22 mouse cellular contexts compared by ENCODE assay signal in the genomic region with DNA sequence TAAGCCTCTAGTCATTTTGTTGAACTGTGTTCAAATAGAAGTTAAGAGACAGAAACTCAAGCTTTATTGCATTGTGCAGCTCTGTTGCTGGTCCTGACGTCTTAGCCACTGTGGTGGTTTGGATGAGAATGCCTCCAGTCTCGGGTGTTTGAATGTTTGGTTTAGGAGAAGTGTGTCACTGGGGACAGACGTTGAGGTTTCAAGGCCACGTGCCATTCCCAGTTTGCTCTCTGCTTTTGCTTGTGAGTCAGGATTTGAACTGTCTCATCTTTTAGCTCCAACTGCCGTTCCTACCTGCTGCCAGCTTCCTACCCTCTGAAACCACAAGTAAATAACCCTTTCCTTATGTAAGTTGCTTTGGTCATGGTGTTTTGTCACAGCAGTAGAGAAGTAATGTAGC. TPM values are rescaled to one million over a fixed set of nuclear protein-coding genes. Genes with fewer than 3 reads are reported as not detected.
"Had no signal": no experiment of that assay in that cellular context is flagged by ENCODE, and none has a peak within 500 bp of the region (broad histone marks: within the 10 kb centered on the region; RNA-seq: fewer than 3 reads in every experiment).

No protein-coding gene starts in this region.

- H3K27ac ChIP-seq: kidney, postnatal 0 days; layer of hippocampus, adult 2 months; left cerebral cortex, adult 2 months; limb, embryonic 12.5 days; limb, embryonic 15.5 days; liver, embryonic 13.5 days; midbrain, embryonic 12.5 days; midbrain, embryonic 15.5 days; neural tube, embryonic 13.5 days had no signal

- ATAC-seq: midbrain, embryonic 15.5 days had no signal

- DNase-seq: kidney, adult 2 months; kidney, postnatal 25 days; layer of hippocampus, adult 9-11 months; layer of hippocampus, postnatal 36 days; left cerebral cortex, postnatal 4 days; liver, embryonic 13.5 days; lung, adult 2 months; lung, postnatal 14 days; lung, postnatal 4 days; thymus, adult 2 months; thymus, postnatal 14 days; thymus, postnatal 4 days had no signal

- H3K9ac ChIP-seq: limb, embryonic 12.5 days; limb, embryonic 15.5 days; liver, embryonic 13.5 days; midbrain, embryonic 12.5 days; midbrain, embryonic 15.5 days; neural tube, embryonic 13.5 days had no signal

- H3K4me2 ChIP-seq: limb, embryonic 12.5 days; limb, embryonic 15.5 days; liver, embryonic 13.5 days; midbrain, embryonic 12.5 days; midbrain, embryonic 15.5 days; neural tube, embryonic 13.5 days had no signal

- H3K4me3 ChIP-seq: layer of hippocampus, adult 2 months; left cerebral cortex, adult 2 months; limb, embryonic 12.5 days; limb, embryonic 15.5 days; liver, embryonic 13.5 days; midbrain, embryonic 12.5 days; midbrain, embryonic 15.5 days; myocyte; neural tube, embryonic 13.5 days had no signal

- H3K9me3 ChIP-seq: limb, embryonic 12.5 days; limb, embryonic 15.5 days; liver, embryonic 13.5 days; midbrain, embryonic 12.5 days; midbrain, embryonic 15.5 days; neural tube, embryonic 13.5 days had no signal

- H3K4me1 ChIP-seq: limb, embryonic 12.5 days; limb, embryonic 15.5 days; liver, embryonic 13.5 days; midbrain, embryonic 12.5 days; midbrain, embryonic 15.5 days; neural tube, embryonic 13.5 days had no signal

- H3K27me3 ChIP-seq: limb, embryonic 12.5 days; limb, embryonic 15.5 days; liver, embryonic 13.5 days; midbrain, embryonic 12.5 days; midbrain, embryonic 15.5 days; neural tube, embryonic 13.5 days had no signal

RNA-seq across cellular contexts. Expression of a gene that starts 13.2 kb away (rescaled TPM):
- total RNA-seq: monocyte, adult 5-6 weeks had no signal
- polyA plus RNA-seq: myocyte had no signal
